Mouse (Mus musculus) myocyte (in vitro differentiated cells): Measurements from ENCODE around the gene Hist1h1c.

Source experiments
- E2F4 ChIP-seq: IDR thresholded peaks from one replicate; pipeline ENCODE4 v1.6.1; 2011; ENCODE audit warnings: mild to moderate bottlenecking, control low read depth, moderate library complexity; ENCODE audit not compliant: insufficient read depth
- MYOD1 ChIP-seq, 3 experiments: IDR thresholded peaks; one replicate each; pipeline ENCODE4 v1.6.1; 2011; ENCODE audit warnings: control low read depth in 2 of 3, low read depth in 2 of 3, mild to moderate bottlenecking in 2 of 3, moderate library complexity in 1 of 3; ENCODE audit not compliant: insufficient read length in 2 of 3, control insufficient read depth in 1 of 3
- MYOG ChIP-seq, 3 experiments: IDR thresholded peaks; one replicate each; pipeline ENCODE4 v1.6.1; 2011; ENCODE audit warnings: control low read depth in 2 of 3, low read depth in 2 of 3, mild to moderate bottlenecking in 2 of 3; ENCODE audit not compliant: insufficient read length in 2 of 3, control insufficient read depth in 1 of 3, insufficient read depth in 1 of 3
- POLR2A ChIP-seq: IDR thresholded peaks from one replicate; pipeline ENCODE4 v1.6.1; 2011; ENCODE audit warnings: low read depth, mild to moderate bottlenecking, control low read depth, moderate library complexity; ENCODE audit not compliant: insufficient read length
- POLR2AphosphoS2 ChIP-seq: IDR thresholded peaks from one replicate; pipeline ENCODE4 v1.6.1; 2011; ENCODE audit warnings: low read depth, control low read depth; ENCODE audit not compliant: insufficient read length
- SRF ChIP-seq: IDR thresholded peaks from one replicate; pipeline ENCODE4 v1.6.1; 2011; ENCODE audit warnings: low read depth; ENCODE audit not compliant: control insufficient read depth, insufficient read length

DNA sequence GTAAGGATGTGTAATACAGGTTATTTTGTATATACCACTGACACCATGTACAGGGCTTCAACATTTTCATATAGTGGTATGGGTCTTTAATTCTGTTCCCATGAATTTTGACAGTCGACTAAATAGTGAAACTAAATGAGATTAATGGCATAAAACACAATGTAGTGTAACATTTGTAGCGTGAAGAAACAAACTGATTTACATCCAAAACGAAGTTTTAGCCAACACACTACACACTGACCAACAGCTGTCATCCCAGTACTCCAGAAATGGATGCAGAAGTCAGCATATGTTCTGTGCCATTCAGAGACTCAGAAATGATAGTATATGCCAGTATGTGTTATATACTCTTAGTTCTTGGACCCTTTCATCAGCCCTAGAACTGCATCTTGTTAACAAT is 19.3 kb downstream of the Hist1h1c start:
- no peak for TF ChIP-seq E2F4
- TF ChIP-seq SRF: no peak
- TF ChIP-seq POLR2A: no peak
- TF ChIP-seq MYOG (IDR thresholded peaks at IDR 0.05; ENCODE audit: control insufficient read depth in 1 of 3, insufficient read depth in 1 of 3, insufficient read length in 2 of 3, low read depth in 2 of 3): no peak
- TF ChIP-seq MYOD1 (IDR thresholded peaks at IDR 0.05; ENCODE audit: control insufficient read depth in 1 of 3, insufficient read length in 2 of 3, low read depth in 2 of 3): no peak
- no peak for TF ChIP-seq POLR2AphosphoS2
